Mouse (Mus musculus) c-Kit-positive CD71-positive TER-119-negative erythroid progenitor cells, embryonic 14.5 days (primary cell): Measurements from ENCODE around the gene Dhrs13.
A peak's percentile ranks its signal among the peaks of the same experiment; 100 is the strongest.
"Not testable (repeated sequence)": the region's sequence is repeated elsewhere in the genome, so short reads cannot be mapped to it uniquely, and the experiment has no call there.

ENCODE experiments used
- DNase-seq: peaks from one replicate; pipeline ENCODE4 v3.0.0-alpha.2; 2013; ENCODE audit warnings: low read depth

The Dhrs13 gene

DNA sequence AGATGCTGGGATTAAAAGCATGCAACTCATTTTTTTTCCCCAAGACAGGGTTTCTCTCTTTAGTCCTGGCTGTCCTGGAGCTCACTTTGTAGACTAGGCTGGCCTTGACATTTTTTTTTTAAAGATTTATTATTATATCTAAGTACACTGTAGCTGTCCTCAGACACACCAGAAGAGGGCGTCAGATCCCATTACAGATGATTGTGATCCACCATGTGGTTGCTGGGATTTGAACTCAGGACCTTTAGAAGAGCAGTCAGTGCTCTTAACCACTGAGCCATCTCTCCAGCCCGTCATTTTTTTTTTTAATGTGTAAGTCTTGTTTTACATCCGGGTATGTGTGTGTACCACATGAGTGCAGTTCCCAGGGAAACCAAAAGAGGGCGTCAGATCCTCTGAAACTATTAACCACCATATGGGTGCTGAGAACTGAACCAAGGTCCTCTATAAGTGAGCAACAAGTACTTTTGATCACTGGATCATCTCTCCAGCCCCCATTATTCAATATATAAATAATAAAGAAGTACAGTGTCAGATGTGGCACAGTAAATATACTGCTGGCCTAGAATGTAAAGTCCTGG is 10.3 kb downstream of the Dhrs13 start:
- DNase-seq = not testable (repeated sequence)

DNA sequence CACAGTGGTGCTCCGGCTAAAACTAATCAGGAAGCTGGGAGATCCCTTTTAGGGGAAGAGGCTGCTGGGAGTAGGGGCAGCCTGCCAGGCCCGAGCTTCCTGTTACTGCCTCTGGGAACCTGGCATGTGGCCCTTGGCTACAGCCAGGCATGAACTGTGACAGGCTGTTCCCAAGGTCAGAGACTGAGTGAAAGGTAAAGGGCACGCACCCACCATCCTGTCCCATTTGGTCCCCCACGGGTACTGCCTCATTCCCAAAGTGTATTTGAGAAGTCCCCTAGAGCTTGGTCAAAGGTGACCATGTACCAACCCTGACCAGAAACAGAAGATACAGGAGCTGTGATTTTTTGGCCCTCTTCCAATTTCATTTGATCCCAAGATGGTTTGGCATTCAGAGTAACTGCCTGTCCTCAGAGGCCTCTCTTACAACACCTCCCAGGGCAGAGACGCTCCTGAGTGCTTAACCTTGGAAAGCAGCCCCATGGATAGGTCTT is 12.7 kb downstream of the Dhrs13 start:
- DNase-seq = no peak

DNA sequence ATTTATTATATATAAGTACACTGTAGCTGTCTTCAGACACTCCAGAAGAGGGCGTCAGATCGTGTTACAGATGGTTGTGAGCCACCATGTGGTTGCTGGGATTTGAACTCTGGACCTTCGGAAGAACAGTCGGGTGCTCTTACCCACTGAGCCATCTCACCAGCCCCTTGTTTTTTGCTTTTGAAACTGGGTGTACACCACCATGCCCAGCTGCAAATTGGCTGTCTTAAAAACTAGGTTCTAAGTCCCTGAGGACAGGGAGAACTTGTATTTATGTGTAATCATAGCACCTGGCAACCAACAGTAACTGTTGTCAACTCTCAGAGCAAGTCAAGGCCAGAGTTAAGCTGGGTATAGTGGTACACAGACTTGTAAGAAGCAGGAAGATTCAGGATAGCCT is 16.6 kb downstream of the Dhrs13 start:
- not testable (repeated sequence) for DNase-seq

DNA sequence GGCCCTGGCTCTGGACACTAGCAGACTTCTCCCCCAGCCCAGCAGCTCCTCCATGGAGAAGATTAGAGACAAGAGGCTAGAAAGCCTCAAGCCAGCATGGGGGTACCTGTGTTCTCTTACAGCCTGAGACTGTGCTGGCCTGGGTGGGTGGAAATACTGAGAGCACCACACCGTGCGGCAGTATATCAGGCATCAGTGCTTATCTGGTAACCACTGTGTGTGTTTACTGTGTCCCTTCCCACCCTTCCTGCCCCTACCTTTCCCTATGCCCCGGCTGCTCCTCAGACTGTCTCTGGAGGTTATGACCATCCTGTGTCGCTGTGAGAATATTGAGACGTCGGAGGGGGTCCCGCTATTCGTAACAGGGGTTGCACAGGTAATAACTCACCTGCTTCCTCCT is 21.0 kb downstream of the Dhrs13 start:
- no peak for DNase-seq

DNA sequence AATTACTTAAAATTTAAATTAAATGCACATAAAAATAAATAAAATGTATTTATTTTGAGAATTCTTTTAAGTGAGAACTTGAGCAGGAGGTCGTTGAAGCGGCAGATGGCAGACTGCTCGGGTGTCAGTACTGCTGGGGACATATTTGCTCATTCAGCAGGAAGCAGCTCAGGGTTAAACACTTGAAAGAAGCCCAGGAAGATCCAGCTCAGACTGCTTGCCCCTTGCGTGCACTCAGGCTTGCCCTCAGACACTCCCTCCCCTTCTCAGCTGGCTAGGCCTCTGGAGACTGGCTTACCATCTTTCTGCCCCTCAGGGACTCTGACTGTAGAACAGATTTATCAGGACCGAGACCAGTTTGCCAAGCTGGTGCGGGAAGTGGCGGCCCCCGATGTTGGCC is 24.9 kb downstream of the Dhrs13 start:
- no peak for DNase-seq

DNA sequence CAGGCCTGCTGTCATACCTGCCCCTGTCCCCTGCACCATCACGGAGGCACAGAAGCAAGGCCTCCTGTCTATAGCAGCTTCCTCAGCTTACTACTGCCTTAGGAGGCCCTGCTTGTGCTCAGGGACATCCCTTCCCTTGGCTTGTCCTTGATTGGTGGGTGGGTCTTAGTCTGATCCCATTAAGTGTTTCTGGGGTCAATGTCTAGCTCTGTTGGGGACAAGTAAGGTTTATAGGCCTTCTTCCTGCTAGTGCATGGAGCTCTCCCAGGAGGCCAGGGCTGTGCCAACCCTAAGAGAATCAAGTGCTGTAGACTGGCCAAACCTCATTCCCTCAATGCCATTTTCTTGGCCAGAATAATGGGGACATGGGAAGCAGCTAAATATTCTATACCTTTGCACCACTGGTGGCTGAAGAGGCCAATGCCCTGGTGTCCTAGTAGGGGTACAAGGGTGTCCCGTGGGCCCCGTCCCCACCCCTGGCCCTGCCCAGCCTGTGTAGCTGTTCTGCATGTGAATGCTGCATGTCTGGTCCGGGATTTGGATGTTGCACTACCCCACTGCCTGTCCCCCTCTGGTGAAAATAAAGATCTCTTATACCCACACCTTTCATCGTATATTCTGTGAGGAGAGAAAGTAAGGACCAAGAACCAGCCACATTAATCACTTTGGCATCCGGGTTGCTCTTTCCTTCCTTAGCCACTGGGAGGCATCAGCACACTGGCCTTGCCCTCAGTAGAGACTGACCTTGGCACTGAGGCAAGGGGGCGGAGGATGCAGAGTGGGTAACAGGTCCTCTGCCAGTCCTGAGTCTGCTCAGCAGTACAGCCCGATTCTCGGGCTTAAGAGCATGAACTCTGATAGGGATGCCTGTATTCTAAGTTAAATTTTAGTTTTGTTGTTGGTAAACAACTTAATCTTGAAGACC is 28.0 kb downstream of the Dhrs13 start:
- DNase-seq = no peak

DNA sequence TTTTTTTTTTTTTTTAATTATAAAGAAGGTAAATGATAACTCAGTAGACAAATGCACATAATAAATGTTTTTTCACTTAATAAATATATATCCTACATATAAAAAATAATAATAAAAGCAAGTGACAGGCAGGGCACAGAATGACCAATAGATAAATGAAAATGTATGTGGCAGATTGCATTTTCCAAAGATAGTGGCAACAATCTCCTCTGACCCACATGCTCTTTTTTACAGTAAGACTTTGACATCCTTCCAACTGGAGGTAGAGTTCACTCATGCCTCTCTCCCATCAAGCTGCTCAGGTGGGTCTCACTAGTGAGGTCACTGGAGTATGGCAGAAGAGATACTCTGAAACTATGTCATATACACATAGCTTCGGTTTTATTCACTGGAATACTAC is 30.5 kb downstream of the Dhrs13 start:
- DNase-seq = no peak

DNA sequence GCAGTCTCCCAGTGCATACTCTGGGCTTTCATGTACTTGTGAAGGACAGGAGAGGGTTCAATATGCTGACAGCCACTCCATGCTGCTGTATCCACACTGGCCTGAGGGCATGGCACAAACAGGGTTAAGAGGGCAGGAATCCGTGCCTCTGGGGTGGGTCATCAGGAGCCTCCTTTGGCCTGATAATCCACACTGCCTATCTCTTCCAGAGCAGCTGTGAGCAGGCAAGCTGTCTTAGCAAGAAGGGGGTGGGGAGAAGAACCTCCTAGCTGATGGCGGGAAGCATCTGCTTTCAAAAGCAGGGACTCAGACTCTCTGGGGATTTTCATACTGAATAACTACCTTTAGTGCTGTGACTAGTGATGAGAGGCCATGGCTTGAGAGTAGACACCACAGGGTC is 33.8 kb downstream of the Dhrs13 start:
- DNase-seq = no peak

DNA sequence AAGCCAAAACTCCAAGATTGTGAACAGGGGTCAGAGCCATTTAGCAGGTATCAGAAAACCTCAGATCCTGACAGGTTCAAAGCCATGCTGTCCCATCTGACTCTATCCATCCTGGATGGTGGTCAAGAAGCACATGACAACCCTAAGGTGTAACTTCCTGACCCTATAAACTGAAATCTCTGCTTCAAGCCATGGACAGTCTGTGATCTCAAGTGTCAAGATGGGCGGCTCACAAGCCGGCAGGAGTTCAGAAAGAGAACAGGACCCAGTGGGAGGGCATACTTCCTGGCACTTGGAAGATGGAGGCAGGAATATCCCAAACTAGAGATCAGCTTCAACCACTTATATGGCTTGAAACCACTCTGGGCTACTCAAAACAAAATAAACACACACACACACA is 34.6 kb downstream of the Dhrs13 start:
- DNase-seq = no peak

DNA sequence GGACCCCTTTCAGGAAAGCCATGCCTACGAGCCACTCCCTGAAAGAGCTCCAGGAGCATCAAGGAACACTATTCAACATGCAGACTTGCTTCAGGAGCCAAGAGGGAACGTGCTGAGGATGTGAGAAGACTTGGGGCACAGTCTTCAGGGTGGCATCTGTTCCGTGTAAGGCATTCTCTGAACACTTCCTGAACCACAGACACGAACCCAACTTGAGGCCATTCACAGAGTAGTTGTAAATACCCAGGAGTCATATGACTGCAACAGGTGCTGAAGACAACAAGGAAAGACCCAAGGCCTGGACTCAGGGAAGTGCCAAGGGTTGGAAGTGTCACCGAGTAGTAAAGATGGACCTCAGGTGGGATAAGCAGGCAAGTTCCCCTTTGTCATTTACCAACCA is 35.5 kb downstream of the Dhrs13 start:
- no peak for DNase-seq

DNA sequence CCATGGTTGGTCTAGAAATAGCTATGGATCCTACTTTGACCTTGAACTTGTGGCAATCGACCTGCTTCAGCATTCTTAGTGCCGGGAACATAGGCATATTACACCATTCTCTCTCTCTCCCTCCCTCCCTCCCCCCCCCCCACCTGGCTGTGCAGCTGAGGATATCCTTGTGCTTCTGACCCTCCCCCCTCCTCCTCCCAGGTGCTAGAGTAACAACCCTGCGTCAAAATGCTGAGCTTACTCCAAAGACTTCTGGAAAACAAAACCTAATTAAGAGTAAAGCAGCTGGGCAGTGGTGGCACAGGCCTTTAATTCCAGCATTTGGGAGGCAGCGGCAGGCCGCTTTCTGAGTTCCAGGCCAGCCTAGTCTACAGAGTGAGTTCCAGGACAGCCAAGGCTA is 37.0 kb downstream of the Dhrs13 start:
- no peak for DNase-seq

DNA sequence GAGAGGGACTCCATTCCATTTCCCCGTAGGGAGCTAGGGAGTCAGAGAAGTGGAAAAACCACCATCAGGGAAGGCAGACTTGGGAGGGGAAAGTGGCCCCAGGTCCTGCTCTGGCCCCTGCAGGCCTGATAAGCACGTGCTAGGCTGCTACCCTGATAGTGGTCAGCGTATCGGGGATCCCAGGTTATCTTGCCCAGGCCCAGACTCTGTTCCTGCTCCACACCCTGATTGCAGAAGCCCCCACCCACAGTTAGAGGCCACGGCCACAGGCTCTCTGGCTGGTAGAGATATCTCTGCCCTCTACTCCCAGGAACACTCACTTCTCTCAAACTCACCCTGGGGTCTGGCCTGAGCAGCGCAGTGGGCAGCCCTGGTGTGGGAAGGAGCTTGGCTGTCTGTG is 37.6 kb downstream of the Dhrs13 start:
- peak; percentile 83 for DNase-seq

DNA sequence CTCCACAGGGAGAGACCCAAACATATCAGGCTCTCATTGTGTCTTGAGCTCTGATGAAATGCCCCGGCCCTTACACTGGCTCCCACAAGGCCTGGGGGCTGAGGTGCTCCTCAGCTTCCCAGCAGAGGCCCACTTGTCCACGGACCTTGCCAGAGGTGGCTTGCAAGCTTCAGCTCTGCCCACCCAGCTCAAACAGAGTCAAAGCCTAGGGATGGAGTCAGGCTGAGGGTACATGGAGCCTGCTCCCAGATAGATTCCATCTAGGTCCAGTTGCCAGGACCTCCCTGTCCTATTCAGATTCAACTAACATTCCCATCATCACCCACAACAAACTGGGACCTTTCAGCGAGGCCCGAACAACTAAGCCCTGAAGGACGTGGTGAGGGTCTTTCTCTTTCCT is 39.9 kb downstream of the Dhrs13 start:
- DNase-seq = no peak

DNA sequence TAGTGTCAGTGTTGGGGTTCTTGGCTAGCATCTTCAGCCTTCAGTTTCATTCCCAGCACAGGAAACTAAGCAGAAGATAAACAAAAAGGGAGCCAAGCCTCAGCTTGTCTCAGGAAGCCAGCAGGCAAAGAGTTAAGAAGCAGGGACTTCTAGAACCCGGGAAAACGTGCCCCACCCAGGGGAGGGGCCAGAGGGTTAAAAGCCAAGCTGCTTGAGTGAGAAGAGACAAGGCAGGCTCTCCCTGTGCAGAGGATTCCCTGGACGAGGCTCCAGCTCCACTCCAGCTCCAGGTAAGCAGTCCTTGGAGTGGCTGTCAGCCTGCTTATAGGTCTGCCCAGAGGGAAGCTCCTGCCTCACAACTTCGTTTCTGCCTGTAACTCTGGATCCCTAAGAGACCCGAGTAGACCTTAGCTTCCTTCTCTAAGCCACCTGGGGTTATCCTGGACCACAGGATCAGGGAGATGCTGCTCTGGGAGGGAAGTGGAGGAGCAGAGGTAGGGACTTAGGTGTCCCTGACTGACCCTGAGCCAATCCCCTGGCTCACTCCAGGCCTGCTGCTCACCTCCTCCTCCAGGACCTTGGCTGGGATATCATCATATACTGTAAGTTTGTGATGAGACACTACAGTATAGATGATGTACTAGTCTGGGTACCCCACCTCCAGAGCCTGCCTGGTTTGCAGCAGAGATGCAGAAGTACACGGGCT is 40.5 kb downstream of the Dhrs13 start:
- DNase-seq = peak; percentile 83

DNA sequence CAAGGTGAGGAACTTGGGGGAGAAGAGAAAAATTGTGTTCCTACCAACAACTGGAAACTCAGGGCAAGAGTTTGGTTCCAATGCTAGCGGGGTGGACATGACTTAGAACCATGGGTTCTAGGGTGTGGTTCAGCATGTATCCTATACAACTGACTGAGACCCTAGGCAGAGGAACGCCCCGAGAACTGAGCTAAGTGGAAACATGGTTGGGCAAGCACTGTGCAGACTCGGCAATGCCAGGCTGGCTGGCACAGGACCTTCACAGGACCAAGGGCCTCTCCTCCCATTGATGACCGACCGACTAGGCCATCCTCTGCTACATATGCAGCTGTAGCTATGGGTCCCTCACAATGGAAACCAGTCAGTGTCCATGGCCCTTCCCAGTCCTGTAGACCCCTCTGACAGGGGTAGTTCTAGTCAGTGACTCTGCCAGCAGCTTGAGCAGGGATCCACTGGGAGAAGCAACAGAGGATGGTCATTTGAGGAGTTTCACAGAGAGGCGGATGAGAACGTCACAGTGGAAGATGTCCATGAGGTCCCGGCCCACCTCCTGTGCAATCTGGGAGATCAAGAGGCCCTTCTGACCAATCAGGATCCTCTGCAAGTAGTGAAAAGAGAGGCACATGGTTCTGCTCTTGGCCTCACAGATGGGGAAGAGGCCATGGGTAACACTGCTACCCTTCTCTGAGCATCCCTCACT is 41.6 kb downstream of the Dhrs13 start:
- DNase-seq = no peak

DNA sequence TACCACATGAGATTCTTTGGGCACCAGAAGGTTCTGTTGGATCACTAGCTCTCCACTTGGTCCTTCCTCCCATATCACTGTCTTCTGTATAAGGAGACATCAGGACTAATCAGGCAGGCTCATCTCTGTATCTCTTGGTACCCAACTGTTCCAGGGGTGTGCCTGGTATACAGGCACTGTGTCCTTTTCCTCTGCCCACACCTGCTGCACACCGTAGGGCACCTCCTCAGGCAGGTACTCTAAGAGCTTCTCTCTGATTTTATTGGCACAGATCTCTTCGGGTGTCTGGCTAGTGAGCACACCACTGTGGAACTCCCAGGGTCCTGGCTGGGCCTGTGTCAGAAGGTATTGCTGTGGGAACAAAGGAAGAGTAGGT is 42.2 kb downstream of the Dhrs13 start:
- DNase-seq = no peak

DNA sequence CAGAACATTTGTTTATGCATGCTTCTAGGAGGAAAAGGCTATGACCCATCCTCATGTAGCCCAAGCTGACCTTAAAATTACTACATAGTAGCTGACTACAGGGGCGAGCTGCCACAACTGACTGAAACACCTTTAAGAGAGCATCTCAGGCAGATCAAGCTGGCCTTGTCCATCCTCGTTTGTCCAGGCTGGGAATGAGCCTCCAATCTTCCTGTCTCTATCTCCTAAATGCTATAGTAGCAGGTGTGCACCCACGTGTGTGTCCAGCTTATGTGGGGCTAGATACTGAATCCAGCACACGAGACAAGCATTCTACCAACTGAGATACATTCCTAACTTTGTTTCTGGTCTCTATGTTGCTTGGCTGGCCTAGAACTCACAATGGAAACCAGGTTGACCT is 42.6 kb downstream of the Dhrs13 start:
- no peak for DNase-seq

DNA sequence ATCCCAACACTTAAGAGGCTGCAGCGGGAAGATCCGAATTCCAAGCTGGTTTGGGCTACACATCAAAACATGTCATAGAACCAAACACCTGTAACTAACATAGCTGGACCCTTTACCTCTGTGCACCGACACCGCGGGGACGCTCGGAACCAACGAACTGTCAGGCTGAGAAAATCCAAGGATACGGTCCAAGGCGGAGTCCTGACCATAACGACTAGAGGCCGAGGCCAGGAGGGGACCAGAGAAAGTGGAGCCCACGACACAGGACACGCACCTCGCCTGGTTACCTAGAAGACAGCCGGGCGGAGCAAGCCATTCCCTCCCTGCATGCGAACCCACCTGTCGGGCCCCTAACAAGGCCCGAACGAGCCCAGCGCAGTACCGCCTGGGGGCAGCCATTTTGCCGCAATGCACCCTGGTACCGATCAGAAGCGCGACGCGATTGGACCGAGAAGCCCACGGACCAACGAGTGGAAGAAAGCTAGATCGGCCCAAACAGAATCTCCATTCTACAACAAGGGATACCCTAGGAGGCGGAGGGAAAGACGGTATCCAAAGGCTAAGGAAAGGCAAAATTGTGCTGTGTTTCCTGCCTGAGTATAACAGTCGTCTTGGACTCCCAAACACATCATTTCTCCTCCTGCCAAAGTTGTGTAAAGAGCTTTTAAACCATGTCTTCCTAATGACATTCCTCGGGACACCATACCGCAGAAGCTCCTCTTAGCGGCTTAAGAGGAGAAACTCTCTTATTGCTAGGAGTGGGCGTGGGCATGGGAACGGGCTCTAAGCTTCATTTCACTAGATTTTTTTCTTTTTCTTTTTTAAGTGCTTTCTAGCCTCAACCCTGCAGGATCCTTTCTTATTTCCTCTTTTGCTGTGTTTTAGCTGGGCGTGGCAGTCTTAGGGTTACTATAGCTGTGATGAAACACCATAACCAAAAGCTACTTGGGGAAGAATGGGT is 48.2 kb downstream of the Dhrs13 start, which contains the start of gene Eral1:
TSS of gene Eral1 (minus strand) at position 423 of the 961 bp plus-strand sequence.
- peak; percentile 87 for DNase-seq

DNA sequence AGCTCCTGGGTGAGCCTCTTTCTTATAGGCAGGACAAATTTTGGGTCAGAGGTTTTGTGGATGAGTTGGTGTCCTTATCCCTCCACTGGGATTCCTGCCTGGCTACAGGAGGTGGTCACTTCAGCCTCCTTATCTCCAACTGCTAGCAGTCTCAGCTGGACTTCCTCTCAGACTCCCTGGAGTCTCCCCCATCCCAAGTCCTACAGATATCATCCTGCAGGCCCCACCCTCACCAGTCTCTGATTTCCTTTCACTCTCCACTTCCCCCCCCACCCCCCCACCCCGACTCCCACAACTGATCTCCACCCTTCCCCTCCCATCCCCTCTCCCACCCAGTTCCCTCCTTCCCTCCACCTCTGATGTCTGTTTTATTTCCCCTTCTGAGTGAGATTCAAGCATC is 51.5 kb downstream of the Dhrs13 start:
- no peak for DNase-seq

DNA sequence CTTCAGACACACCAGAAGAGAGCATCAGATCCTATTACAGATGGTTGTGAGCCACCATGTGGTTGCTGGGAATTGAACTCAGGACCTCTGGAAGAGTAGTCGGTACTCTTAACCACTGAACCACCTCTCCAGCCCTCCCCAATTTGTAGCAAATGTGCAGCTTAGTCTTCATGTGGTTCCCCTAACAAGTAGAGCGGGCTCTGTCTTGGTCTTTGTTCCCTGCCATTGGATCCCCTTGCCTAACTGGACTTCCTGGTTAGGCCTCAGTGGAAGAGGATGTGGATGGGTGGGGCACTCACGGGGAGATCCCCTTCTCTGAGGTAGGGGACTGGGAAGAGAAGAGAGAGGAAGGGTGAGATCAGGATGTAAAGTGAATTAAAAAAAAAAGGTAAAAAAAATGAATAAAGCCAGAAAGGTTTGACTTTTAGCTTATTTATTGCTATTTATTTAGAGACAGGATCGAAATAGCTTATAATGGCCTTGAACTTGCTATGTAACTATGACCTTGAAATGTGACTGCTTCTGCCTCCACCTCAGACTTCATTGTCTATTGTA is 54.9 kb downstream of the Dhrs13 start:
- DNase-seq = no peak
